Comparison of ENCODE assay signal across 8 mouse cellular contexts in genomic region chr1:72718846-72719245, GRCm38 (mm10). TPM values are rescaled to one million over a fixed set of nuclear protein-coding genes. Genes with fewer than 3 reads are reported as not detected.
DNase-seq lines count a peak whose midpoint lies in the region; ATAC-seq and TF ChIP-seq lines count a peak whose summit lies in the region.

No protein-coding gene starts in this region.

- no peaks in the 10 kb centered on the region for H3K27me3 ChIP-seq in forebrain, postnatal 0 days (ENCODE audit: insufficient read depth, low read length)
- H3K27me3 ChIP-seq in kidney, embryonic 16.5 days (ENCODE audit: insufficient read depth, low read length) = no peaks in the 10 kb centered on the region
- no peaks in the 10 kb centered on the region for H3K27me3 ChIP-seq in liver, embryonic 15.5 days
- H3K27me3 ChIP-seq in neural tube, embryonic 15.5 days (replicated peaks) = no peaks in the 10 kb centered on the region

- H3K4me3 ChIP-seq in forebrain, postnatal 0 days (ENCODE audit: low read depth, low read length) = no peak overlapping the region
- H3K4me3 ChIP-seq in kidney, embryonic 16.5 days (ENCODE audit: low read length) = no peak overlapping the region
- H3K4me3 ChIP-seq in liver, embryonic 15.5 days (replicated peaks) = no peak overlapping the region
- no peak overlapping the region for H3K4me3 ChIP-seq in neural tube, embryonic 15.5 days (replicated peaks)

- peak; percentile 60; the same call in 1 of the 2 replicates for ATAC-seq in forebrain, postnatal 0 days
- ATAC-seq in kidney, embryonic 16.5 days (ENCODE audit: low FRiP score, low TSS enrichment) = peak; percentile 68
- peak; percentile 63 for ATAC-seq in liver, embryonic 15.5 days (ENCODE audit: insufficient read depth)
- 0 out of 2 replicates have a peak, but pooled peaks have one; percentile 18 for ATAC-seq in neural tube, embryonic 15.5 days (ENCODE audit: low FRiP score)

- no peaks in the 10 kb centered on the region for H3K4me1 ChIP-seq in forebrain, postnatal 0 days (ENCODE audit: insufficient read depth)
- H3K4me1 ChIP-seq in kidney, embryonic 16.5 days (ENCODE audit: insufficient read depth, low read length) = peaks cover 5% of the 10 kb centered on the region; the same call in 1 of the 2 replicates
- H3K4me1 ChIP-seq in liver, embryonic 15.5 days (replicated peaks) = peaks cover 4% of the 10 kb centered on the region
- H3K4me1 ChIP-seq in neural tube, embryonic 15.5 days = peaks cover 18% of the 10 kb centered on the region

- no peak overlapping the region for H3K9ac ChIP-seq in forebrain, postnatal 0 days
- 0 out of 2 replicates have a peak overlapping the region, but pooled peaks have one; percentile 6 for H3K9ac ChIP-seq in kidney, embryonic 16.5 days (replicated peaks; ENCODE audit: low read length)
- no peak overlapping the region for H3K9ac ChIP-seq in liver, embryonic 15.5 days
- H3K9ac ChIP-seq in neural tube, embryonic 15.5 days (replicated peaks) = no peak overlapping the region

- peak; percentile 64 for DNase-seq in A20 (ENCODE audit: low read depth, low spot score)
- peak; percentile 91 for DNase-seq in ES-CJ7 (ENCODE audit: low read depth, low spot score)
- DNase-seq in cerebellum, adult 9-10 months = peak; percentile 68
- DNase-seq in forebrain, postnatal 0 days = peak; percentile 66
- DNase-seq in thymus, postnatal 36 days = peak; percentile 19 to 31

- H3K27ac ChIP-seq in forebrain, postnatal 0 days (ENCODE audit: low read depth, low read length) = no peak overlapping the region
- H3K27ac ChIP-seq in kidney, embryonic 16.5 days (ENCODE audit: low read length) = no peak overlapping the region
- no peak overlapping the region for H3K27ac ChIP-seq in liver, embryonic 15.5 days (replicated peaks)
- no peak overlapping the region for H3K27ac ChIP-seq in neural tube, embryonic 15.5 days (replicated peaks)

- no peaks in the 10 kb centered on the region for H3K9me3 ChIP-seq in forebrain, postnatal 0 days (ENCODE audit: low read length)
- H3K9me3 ChIP-seq in kidney, embryonic 16.5 days (ENCODE audit: low read length) = no peaks in the 10 kb centered on the region
- H3K9me3 ChIP-seq in liver, embryonic 15.5 days (replicated peaks) = no peaks in the 10 kb centered on the region
- H3K9me3 ChIP-seq in neural tube, embryonic 15.5 days (replicated peaks) = no peaks in the 10 kb centered on the region

- TF ChIP-seq CTCF in forebrain, postnatal 0 days (IDR thresholded peaks at IDR 0.05; ENCODE audit: low read depth) = peak; percentile 73

- peaks cover 25% of the 10 kb centered on the region for H3K36me3 ChIP-seq in forebrain, postnatal 0 days (ENCODE audit: insufficient read depth)
- peaks cover 20% of the 10 kb centered on the region for H3K36me3 ChIP-seq in kidney, embryonic 16.5 days (ENCODE audit: insufficient read depth, low read length)
- H3K36me3 ChIP-seq in liver, embryonic 15.5 days (replicated peaks) = peaks cover 23% of the 10 kb centered on the region
- H3K36me3 ChIP-seq in neural tube, embryonic 15.5 days = peaks cover 26% of the 10 kb centered on the region

- no peak overlapping the region for H3K4me2 ChIP-seq in forebrain, postnatal 0 days (ENCODE audit: low read depth)
- H3K4me2 ChIP-seq in kidney, embryonic 16.5 days (replicated peaks; ENCODE audit: low read depth, low read length) = no peak overlapping the region
- no peak overlapping the region for H3K4me2 ChIP-seq in liver, embryonic 15.5 days
- H3K4me2 ChIP-seq in neural tube, embryonic 15.5 days = no peak overlapping the region

- WGBS in forebrain, postnatal 0 days = 20% methylated on average over 5 of the region's 5 CpGs
- WGBS in kidney, embryonic 16.5 days = 25% methylated on average over 5 of the region's 5 CpGs
- WGBS in liver, embryonic 15.5 days (ENCODE audit: insufficient replicate concordance) = 24% methylated on average over 5 of the region's 5 CpGs
- WGBS in neural tube, embryonic 15.5 days = 29% methylated on average over 5 of the region's 5 CpGs

RNA-seq across cellular contexts. Expression of gene Rpl37a, which starts 7.8 kb away (rescaled TPM):
- total RNA-seq in forebrain, postnatal 0 days (2014; rRNA removed) = 598 and 928 TPM in 2 replicates
- polyA plus RNA-seq in forebrain, postnatal 0 days (2015; fragmentation: Nextera tagmentation; extraction: Ambion mirVana) = 1,180 and 1,503 TPM in 2 replicates
- polyA plus RNA-seq in kidney, embryonic 16.5 days (2015; fragmentation: Nextera tagmentation; extraction: Ambion mirVana) = 1,455 and 1,531 TPM in 2 replicates
- polyA plus RNA-seq in liver, embryonic 15.5 days (2015; fragmentation: Nextera tagmentation; extraction: Ambion mirVana) = 659 and 813 TPM in 2 replicates
- polyA plus RNA-seq in neural tube, embryonic 15.5 days (2015; fragmentation: Nextera tagmentation; extraction: Ambion mirVana) = 1,001 and 1,078 TPM in 2 replicates

RNA-seq across cellular contexts. Expression of gene Ankar, which starts 18.5 kb away (rescaled TPM):
- not detected in 2 replicates for total RNA-seq in forebrain, postnatal 0 days (2014; rRNA removed)
- not detected in 2 replicates for polyA plus RNA-seq in forebrain, postnatal 0 days (2015; fragmentation: Nextera tagmentation; extraction: Ambion mirVana)
- 0.05 TPM in 1 of 2 replicates, not detected in the other for polyA plus RNA-seq in kidney, embryonic 16.5 days (2015; fragmentation: Nextera tagmentation; extraction: Ambion mirVana)
- not detected in 2 replicates for polyA plus RNA-seq in liver, embryonic 15.5 days (2015; fragmentation: Nextera tagmentation; extraction: Ambion mirVana)
- polyA plus RNA-seq in neural tube, embryonic 15.5 days (2015; fragmentation: Nextera tagmentation; extraction: Ambion mirVana) = not detected in 2 replicates

Comparison
In these comparisons a context has a peak if more than half of its experiments do, and no peak if none do; other contexts are left out.
1. DNase-seq: peak in every context shown above with its lines; median percentile 91 in ES-CJ7; 68 in cerebellum, adult 9-10 months; 66 in forebrain, postnatal 0 days; 64 in A20; 25 in thymus, postnatal 36 days.
2. ATAC-seq: peak in every context shown above with its lines; median percentile 68 in kidney, embryonic 16.5 days; 63 in liver, embryonic 15.5 days; 60 in forebrain, postnatal 0 days; 18 in neural tube, embryonic 15.5 days.